Mouse (Mus musculus) neural tube, embryonic 15.5 days (tissue): ENCODE data around the gene Pam. TPM values are rescaled to one million over a fixed set of nuclear protein-coding genes. Genes with fewer than 3 reads are reported as not detected.

Experiments used
- ATAC-seq: fragments of 200-750 bp; cut with Nextera tagmentation; 2 replicates; pipeline ENCODE4 v1.8.0; 2017; ENCODE audit warnings: mild to moderate bottlenecking, moderate TSS enrichment, moderate library complexity; ENCODE audit not compliant: low FRiP score
- H3K27ac ChIP-seq: fragments of 300-500 bp; sonication (generic); replicated peaks from 2 replicates; pipeline ENCODE4 v1.5.1; 2015; ENCODE audit warnings: mild to moderate bottlenecking, inconsistent platforms
- H3K27me3 ChIP-seq: fragments of 300-500 bp; sonication (generic); replicated peaks from 2 replicates; pipeline ENCODE4 v1.6.1; 2015; ENCODE audit warnings: inconsistent platforms
- H3K36me3 ChIP-seq: fragments of 300-500 bp; sonication (generic); 2 replicates; pipeline ENCODE4 v1.6.1; 2015; ENCODE audit warnings: inconsistent platforms
- H3K4me1 ChIP-seq: fragments of 300-500 bp; sonication (generic); 2 replicates; pipeline ENCODE4 v1.6.1; 2015; ENCODE audit warnings: inconsistent platforms
- H3K4me2 ChIP-seq: fragments of 300-500 bp; sonication (generic); 2 replicates; pipeline ENCODE4 v1.6.1; 2015; ENCODE audit warnings: inconsistent platforms, mild to moderate bottlenecking, moderate library complexity
- H3K4me3 ChIP-seq: fragments of 300-500 bp; sonication (generic); replicated peaks from 2 replicates; pipeline ENCODE4 v1.5.1; 2015; ENCODE audit warnings: mild to moderate bottlenecking, inconsistent platforms
- H3K9ac ChIP-seq: fragments of 300-500 bp; sonication (generic); replicated peaks from 2 replicates; pipeline ENCODE4 v1.6.1; 2015; ENCODE audit warnings: mild to moderate bottlenecking, inconsistent platforms
- H3K9me3 ChIP-seq: fragments of 300-500 bp; sonication (generic); replicated peaks from 2 replicates; pipeline ENCODE4 v1.6.1; 2016; ENCODE audit warnings: inconsistent platforms
- WGBS: fragments of 180-500 bp; shearing (Covaris S2); methylation state at CpG from one replicate; pipeline ENCODE4 v1.1.7; 2015; ENCODE audit warnings: mixed read lengths; 5-methylcytosine and 5-hydroxymethylcytosine counted together
- polyA plus RNA-seq: library from polyadenylated mRNA; unstranded; fragments of >200 nt; fragmentation: Nextera tagmentation; extraction: Ambion mirVana; gene quantifications from 2 replicates; pipeline ENCODE4 v1.2.1, GENCODE M21; 2015

Pam gene
- polyA plus RNA-seq, 1 experiment from 2014 or later = 31.8 TPM

- H3K4me2 ChIP-seq = no peak overlapping the region
- 82% methylated on average over 7 of the region's 7 CpGs for WGBS
- no peak overlapping the region for H3K9ac ChIP-seq
- no peak for ATAC-seq
- no peak overlapping the region for H3K27ac ChIP-seq
- no peaks in the 10 kb centered on the region for H3K36me3 ChIP-seq
- H3K4me1 ChIP-seq = peaks cover 8% of the 10 kb centered on the region
- no peaks in the 10 kb centered on the region for H3K9me3 ChIP-seq
- no peak overlapping the region for H3K4me3 ChIP-seq
- no peaks in the 10 kb centered on the region for H3K27me3 ChIP-seq
Measured at GRCm38 (mm10) chr1:98078735-98079134, 16.7 kb downstream of the Pam start.

GRCm38 (mm10) chr1:98073826-98074225, 21.6 kb downstream of the Pam start:
- Histone ChIP-seq H3K27me3 (no peaks in the 10 kb centered on the region), H3K36me3 (no peaks in the 10 kb centered on the region), H3K4me2 (no peak overlapping the region), H3K27ac (peak overlapping the region; percentile 6; the same call in 1 of the 2 replicates), H3K4me1 (peaks cover 16% of the 10 kb centered on the region), H3K9me3 (no peaks in the 10 kb centered on the region), H3K4me3 (no peak overlapping the region), H3K9ac (no peak overlapping the region)
- ATAC-seq = no peak
- 64% methylated on average over 4 of the region's 4 CpGs for WGBS

- peaks cover 16% of the 10 kb centered on the region for H3K4me1 ChIP-seq
- 0 out of 2 replicates have a peak overlapping the region, but pooled peaks have one; percentile 6 for H3K27ac ChIP-seq
- H3K36me3 ChIP-seq = no peaks in the 10 kb centered on the region
- 25% methylated on average over 2 of the region's 2 CpGs for WGBS
- no peak for ATAC-seq
- no peak overlapping the region for H3K4me2 ChIP-seq
- H3K9ac ChIP-seq = no peak overlapping the region
- H3K27me3 ChIP-seq = no peaks in the 10 kb centered on the region
- H3K4me3 ChIP-seq = no peak overlapping the region
- no peaks in the 10 kb centered on the region for H3K9me3 ChIP-seq
Measured at GRCm38 (mm10) chr1:98073127-98073526, 22.3 kb downstream of the Pam start.

GRCm38 (mm10) chr1:98072045-98072444, 23.4 kb downstream of the Pam start:
- Histone ChIP-seq H3K27ac (no peak overlapping the region), H3K9ac (no peak overlapping the region), H3K9me3 (no peaks in the 10 kb centered on the region), H3K4me3 (no peak overlapping the region), H3K4me2 (no peak overlapping the region), H3K36me3 (no peaks in the 10 kb centered on the region), H3K4me1 (peaks cover 13% of the 10 kb centered on the region), H3K27me3 (no peaks in the 10 kb centered on the region)
- WGBS = 59% methylated on average over 6 of the region's 6 CpGs
- ATAC-seq = no peak

- peaks cover 13% of the 10 kb centered on the region for H3K4me1 ChIP-seq
- no peak overlapping the region for H3K4me2 ChIP-seq
- ATAC-seq = no peak
- H3K27ac ChIP-seq = no peak overlapping the region
- no peak overlapping the region for H3K9ac ChIP-seq
- H3K36me3 ChIP-seq = no peaks in the 10 kb centered on the region
- H3K4me3 ChIP-seq = no peak overlapping the region
- no peaks in the 10 kb centered on the region for H3K9me3 ChIP-seq
- 87% methylated on average over 9 of the region's 9 CpGs for WGBS
- no peaks in the 10 kb centered on the region for H3K27me3 ChIP-seq
Measured at GRCm38 (mm10) chr1:98071436-98071835, 24.0 kb downstream of the Pam start.

GRCm38 (mm10) chr1:98070743-98071325, 24.6 kb downstream of the Pam start:
- H3K27ac ChIP-seq = no peak overlapping the region
- no peak overlapping the region for H3K4me2 ChIP-seq
- 73% methylated on average over 5 of the region's 5 CpGs for whole genome bisulfite sequencing
- no peaks in the 10 kb centered on the region for H3K9me3 ChIP-seq
- no peaks in the 10 kb centered on the region for H3K27me3 ChIP-seq
- peaks cover 13% of the 10 kb centered on the region for H3K4me1 ChIP-seq
- ATAC-seq = no peak
- no peak overlapping the region for H3K4me3 ChIP-seq
- no peaks in the 10 kb centered on the region for H3K36me3 ChIP-seq
- H3K9ac ChIP-seq = no peak overlapping the region

GRCm38 (mm10) chr1:98068177-98068576, 27.3 kb downstream of the Pam start:
- Histone ChIP-seq H3K27ac (no peak overlapping the region), H3K9me3 (no peaks in the 10 kb centered on the region), H3K9ac (no peak overlapping the region), H3K36me3 (no peaks in the 10 kb centered on the region), H3K4me1 (0 out of 2 replicates have a peak, but pooled peaks cover 4% of the 10 kb centered on the region), H3K27me3 (no peaks in the 10 kb centered on the region), H3K4me3 (no peak overlapping the region), H3K4me2 (no peak overlapping the region)
- 96% methylated on average over 4 of the region's 4 CpGs for WGBS
- ATAC-seq = no peak

GRCm38 (mm10) chr1:98062074-98062473, 33.4 kb downstream of the Pam start:
- Histone ChIP-seq H3K36me3 (no peaks in the 10 kb centered on the region), H3K9me3 (no peaks in the 10 kb centered on the region), H3K4me2 (no peak overlapping the region), H3K4me1 (no peaks in the 10 kb centered on the region), H3K27ac (no peak overlapping the region), H3K27me3 (no peaks in the 10 kb centered on the region), H3K9ac (no peak overlapping the region), H3K4me3 (no peak overlapping the region)
- 67% methylated on average over 2 of the region's 2 CpGs for WGBS
- no peak for ATAC-seq

GRCm38 (mm10) chr1:98059401-98059800, 36.0 kb downstream of the Pam start:
- Histone ChIP-seq H3K27ac (no peak overlapping the region), H3K9me3 (no peaks in the 10 kb centered on the region), H3K27me3 (no peaks in the 10 kb centered on the region), H3K4me2 (no peak overlapping the region), H3K4me1 (no peaks in the 10 kb centered on the region), H3K4me3 (no peak overlapping the region), H3K9ac (no peak overlapping the region), H3K36me3 (no peaks in the 10 kb centered on the region)
- ATAC-seq = no peak
- WGBS = 85% methylated on average over 1 of the region's 1 CpGs

- Histone ChIP-seq H3K27me3 (no peaks in the 10 kb centered on the region), H3K4me1 (no peaks in the 10 kb centered on the region; the same call in 1 of the 2 replicates), H3K4me3 (no peak overlapping the region), H3K4me2 (no peak overlapping the region), H3K27ac (no peak overlapping the region), H3K9ac (no peak overlapping the region), H3K9me3 (no peaks in the 10 kb centered on the region), H3K36me3 (no peaks in the 10 kb centered on the region)
- WGBS = 44% methylated on average over 11 of the region's 11 CpGs
- ATAC-seq = no peak
Measured at GRCm38 (mm10) chr1:98056996-98057945, 38.2 kb downstream of the Pam start.

- ATAC-seq = no peak
- 70% methylated on average over 6 of the region's 6 CpGs for WGBS
- Histone ChIP-seq H3K36me3 (no peaks in the 10 kb centered on the region), H3K4me2 (no peak overlapping the region), H3K4me3 (no peak overlapping the region), H3K9ac (no peak overlapping the region), H3K27ac (no peak overlapping the region), H3K9me3 (no peaks in the 10 kb centered on the region), H3K4me1 (no peaks in the 10 kb centered on the region; the same call in 1 of the 2 replicates), H3K27me3 (no peaks in the 10 kb centered on the region)
Measured at GRCm38 (mm10) chr1:98056277-98056676, 39.2 kb downstream of the Pam start.

- no peaks in the 10 kb centered on the region for H3K9me3 ChIP-seq
- no peaks in the 10 kb centered on the region; the same call in 1 of the 2 replicates for H3K4me1 ChIP-seq
- ATAC-seq = no peak
- H3K27me3 ChIP-seq = no peaks in the 10 kb centered on the region
- H3K4me3 ChIP-seq = no peak overlapping the region
- no peaks in the 10 kb centered on the region for H3K36me3 ChIP-seq
- no peak overlapping the region for H3K4me2 ChIP-seq
- 96% methylated on average over 8 of the region's 8 CpGs for WGBS
- H3K27ac ChIP-seq = no peak overlapping the region
- H3K9ac ChIP-seq = no peak overlapping the region
Measured at GRCm38 (mm10) chr1:98055591-98055990, 39.9 kb downstream of the Pam start.
